Mouse (Mus musculus): ENCODE measurements around the gene Prdx6b.

The Prdx6b gene

GRCm38 (mm10) chr2:80292172-80292571 lies at the start of gene Prdx6b:
Gene Prdx6b, plus strand, starts transcription at chr2:80292472.
- no peak for DNase-seq (ENCODE audit: low spot score)

- no peak for DNase-seq (ENCODE audit: low spot score)
Measured at GRCm38 (mm10) chr2:80247466-80247865, 44.8 kb upstream of the Prdx6b start.

GRCm38 (mm10) chr2:80247868-80248267 lies 44.4 kb upstream of the Prdx6b start:
- DNase-seq (ENCODE audit: low spot score) = no peak

GRCm38 (mm10) chr2:80259888-80260672 lies 32.2 kb upstream of the Prdx6b start:
- DNase-seq (ENCODE audit: low spot score) = no peak

GRCm38 (mm10) chr2:80266894-80267293 lies 25.4 kb upstream of the Prdx6b start:
- peak; percentile 77 for DNase-seq (ENCODE audit: low spot score)

- peak; percentile 12 for DNase-seq (ENCODE audit: low spot score)
Measured at GRCm38 (mm10) chr2:80268053-80268452, 24.2 kb upstream of the Prdx6b start.

- DNase-seq (ENCODE audit: low spot score) = no peak
Measured at GRCm38 (mm10) chr2:80271431-80271830, 20.8 kb upstream of the Prdx6b start.

GRCm38 (mm10) chr2:80273038-80273437 lies 19.2 kb upstream of the Prdx6b start:
- DNase-seq (ENCODE audit: low spot score) = no peak

- DNase-seq (ENCODE audit: low spot score) = no peak
Measured at GRCm38 (mm10) chr2:80273763-80274162, 18.5 kb upstream of the Prdx6b start.

GRCm38 (mm10) chr2:80275136-80275535 lies 17.1 kb upstream of the Prdx6b start:
- DNase-seq (ENCODE audit: low spot score) = peak; percentile 24

GRCm38 (mm10) chr2:80282214-80282613 lies 10.1 kb upstream of the Prdx6b start:
- no peak for DNase-seq (ENCODE audit: low spot score)

- no peak for DNase-seq (ENCODE audit: low spot score)
Measured at GRCm38 (mm10) chr2:80286397-80286796, 5.9 kb upstream of the Prdx6b start.

GRCm38 (mm10) chr2:80298334-80298733 lies 6.1 kb downstream of the Prdx6b start:
- DNase-seq (ENCODE audit: low spot score) = no peak

- DNase-seq (ENCODE audit: low spot score) = no peak
Measured at GRCm38 (mm10) chr2:80300806-80301205, 8.5 kb downstream of the Prdx6b start.

GRCm38 (mm10) chr2:80303957-80304356 lies 11.7 kb downstream of the Prdx6b start:
- no peak for DNase-seq (ENCODE audit: low spot score)

- no peak for DNase-seq (ENCODE audit: low spot score)
Measured at GRCm38 (mm10) chr2:80307701-80308100, 15.4 kb downstream of the Prdx6b start.

GRCm38 (mm10) chr2:80309775-80310174 lies 17.5 kb downstream of the Prdx6b start:
- DNase-seq (ENCODE audit: low spot score) = no peak

- no peak for DNase-seq (ENCODE audit: low spot score)
Measured at GRCm38 (mm10) chr2:80310772-80311171, 18.5 kb downstream of the Prdx6b start.

GRCm38 (mm10) chr2:80311350-80311749 lies 19.1 kb downstream of the Prdx6b start:
- no peak for DNase-seq (ENCODE audit: low spot score)

GRCm38 (mm10) chr2:80314201-80314600 lies 21.9 kb downstream of the Prdx6b start:
- DNase-seq (ENCODE audit: low spot score) = no peak

GRCm38 (mm10) chr2:80314854-80315241 lies 22.6 kb downstream of the Prdx6b start:
- DNase-seq (ENCODE audit: low spot score) = no peak

GRCm38 (mm10) chr2:80315242-80316161 lies 23.2 kb downstream of the Prdx6b start, which contains the start of gene Dnajc10:
Gene Dnajc10, plus strand, starts transcription at chr2:80315466.
- DNase-seq (ENCODE audit: low spot score) = peak; percentile 73

- no peak for DNase-seq (ENCODE audit: low spot score)
Measured at GRCm38 (mm10) chr2:80322878-80323277, 30.6 kb downstream of the Prdx6b start.
